Mouse (Mus musculus) liver, embryonic 15.5 days (tissue): ENCODE measurements around the gene Cers4. TPM values are rescaled to one million over a fixed set of nuclear protein-coding genes. Genes with fewer than 3 reads are reported as not detected.

Source experiments
- ATAC-seq: fragments of 200-750 bp; cut with Nextera tagmentation; 2 replicates; pipeline ENCODE4 v1.8.0; 2017; ENCODE audit warnings: moderate number of reproducible peaks, mild to moderate bottlenecking, moderate library complexity; ENCODE audit not compliant: insufficient read depth
- H3K27ac ChIP-seq: fragments of 300-500 bp; sonication (generic); replicated peaks from 2 replicates; pipeline ENCODE4 v1.5.1; 2015; ENCODE audit warnings: mild to moderate bottlenecking, inconsistent platforms
- H3K27me3 ChIP-seq: fragments of 300-500 bp; sonication (generic); 2 replicates; pipeline ENCODE4 v1.6.1; 2015; ENCODE audit warnings: mild to moderate bottlenecking, inconsistent platforms
- H3K36me3 ChIP-seq: fragments of 300-500 bp; sonication (generic); replicated peaks from 2 replicates; pipeline ENCODE4 v1.6.1; 2015; ENCODE audit warnings: moderate library complexity, mild to moderate bottlenecking, inconsistent platforms
- H3K4me1 ChIP-seq: fragments of 300-500 bp; sonication (generic); replicated peaks from 2 replicates; pipeline ENCODE4 v1.6.1; 2015; ENCODE audit warnings: inconsistent platforms
- H3K4me2 ChIP-seq: fragments of 300-500 bp; sonication (generic); 2 replicates; pipeline ENCODE4 v1.6.1; 2015; ENCODE audit warnings: moderate library complexity, mild to moderate bottlenecking, inconsistent platforms
- H3K4me3 ChIP-seq: fragments of 300-500 bp; sonication (generic); replicated peaks from 2 replicates; pipeline ENCODE4 v1.5.1; 2015; ENCODE audit warnings: mild to moderate bottlenecking, inconsistent platforms
- H3K9ac ChIP-seq: fragments of 300-500 bp; sonication (generic); 2 replicates; pipeline ENCODE4 v1.6.1; 2015; ENCODE audit warnings: moderate library complexity, mild to moderate bottlenecking, inconsistent platforms
- H3K9me3 ChIP-seq: fragments of 300-500 bp; sonication (generic); replicated peaks from 2 replicates; pipeline ENCODE4 v1.6.1; 2016; ENCODE audit warnings: inconsistent platforms
- WGBS: fragments of 180-500 bp; shearing (Covaris S2); methylation state at CpG from one replicate; pipeline ENCODE4 v1.1.7; 2015; ENCODE audit warnings: mixed read lengths; ENCODE audit not compliant: insufficient replicate concordance; 5-methylcytosine and 5-hydroxymethylcytosine counted together
- polyA plus RNA-seq: library from polyadenylated mRNA; unstranded; fragments of >200 nt; fragmentation: Nextera tagmentation; extraction: Ambion mirVana; gene quantifications from 2 replicates; pipeline ENCODE4 v1.2.1, GENCODE M21; 2015

The Cers4 gene
- 1.5 and 1.9 TPM in 2 replicates for polyA plus RNA-seq

DNA sequence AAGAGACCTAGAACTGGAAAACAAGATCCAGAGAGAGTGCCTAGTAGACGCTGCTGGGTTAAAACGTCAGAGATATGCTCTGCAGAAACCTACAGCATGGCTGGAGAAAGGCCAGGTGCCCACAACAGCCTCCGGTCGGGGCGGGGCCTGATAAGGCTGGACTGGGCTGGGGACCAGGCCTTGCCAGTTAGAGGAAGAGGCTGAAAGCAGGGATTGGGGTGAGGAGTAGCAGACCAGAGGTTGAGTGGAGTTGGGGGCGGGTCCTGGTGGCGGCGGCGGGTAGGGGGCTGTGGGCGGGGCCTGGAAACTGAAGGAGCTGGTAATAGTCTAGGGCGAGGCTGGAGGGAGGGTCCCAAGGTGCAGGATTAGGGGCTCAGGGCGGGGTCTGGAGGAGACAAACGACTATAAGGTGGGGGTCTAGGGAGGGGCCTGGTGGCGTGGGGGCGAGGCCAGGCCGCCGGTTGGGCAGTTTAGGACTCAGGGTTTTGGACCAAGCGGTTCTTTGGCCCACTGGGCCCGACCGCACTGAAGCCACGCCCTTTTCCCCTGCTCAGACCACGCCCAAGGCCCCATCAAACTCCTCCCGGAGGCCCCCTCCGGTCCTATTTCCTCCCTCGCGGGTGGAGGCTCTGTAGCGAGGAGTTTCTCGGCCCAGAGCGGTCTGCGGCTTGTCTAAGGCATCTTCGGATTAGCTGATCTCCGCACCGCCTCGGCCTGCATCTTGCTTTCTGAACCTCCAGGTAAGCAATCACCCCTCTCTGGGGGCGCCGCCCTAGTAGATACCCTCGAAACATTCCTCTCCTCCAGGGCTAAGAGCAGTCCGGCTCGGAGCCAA, at the start of gene Cers4:
Cers4 (plus strand) TSS at position 176 of the 835 bp plus-strand sequence.
- Histone ChIP-seq H3K9me3 (no peaks in the 10 kb centered on the region), H3K4me2 (peak within 1 kb of the TSS; percentile 66), H3K9ac (peak within 1 kb of the TSS; percentile 31; the same call in 1 of the 2 replicates), H3K27me3 (peaks cover 7% of the 10 kb centered on the region), H3K27ac (no peak within 1 kb of the TSS), H3K36me3 (no peaks in the 10 kb centered on the region), H3K4me1 (peaks cover 15% of the 10 kb centered on the region), H3K4me3 (peak within 1 kb of the TSS; percentile 50)
- WGBS: under 1% methylated on average over 39 of the region's 39 CpGs
- peak; percentile 85 for ATAC-seq

DNA sequence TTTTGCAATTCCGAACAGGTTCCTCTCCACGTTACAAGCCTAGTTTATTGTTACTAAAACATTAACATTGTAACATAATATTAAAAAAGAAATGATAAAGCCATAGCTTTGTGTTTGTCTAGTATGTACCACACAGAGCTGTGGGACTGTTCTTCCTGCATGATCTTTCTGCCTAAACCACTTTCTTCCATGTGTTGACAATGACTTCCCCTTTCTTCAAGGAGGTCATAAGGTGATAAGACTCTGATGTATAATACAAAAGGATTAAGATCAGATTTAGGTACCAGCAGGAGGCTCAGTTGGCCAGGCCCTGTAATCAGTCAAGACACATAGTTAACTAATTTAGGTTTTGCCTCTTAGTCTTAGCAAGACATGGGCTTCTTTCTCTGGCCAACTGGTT, 34.7 kb upstream of the Cers4 start:
- no peak for ATAC-seq
- no peaks in the 10 kb centered on the region for H3K36me3 ChIP-seq
- 70% methylated on average over 2 of the region's 2 CpGs for WGBS
- no peaks in the 10 kb centered on the region for H3K27me3 ChIP-seq
- H3K9ac ChIP-seq: no peak overlapping the region
- H3K4me1 ChIP-seq: no peaks in the 10 kb centered on the region
- no peak overlapping the region for H3K4me2 ChIP-seq
- no peaks in the 10 kb centered on the region for H3K9me3 ChIP-seq
- H3K27ac ChIP-seq: no peak overlapping the region
- H3K4me3 ChIP-seq: no peak overlapping the region

DNA sequence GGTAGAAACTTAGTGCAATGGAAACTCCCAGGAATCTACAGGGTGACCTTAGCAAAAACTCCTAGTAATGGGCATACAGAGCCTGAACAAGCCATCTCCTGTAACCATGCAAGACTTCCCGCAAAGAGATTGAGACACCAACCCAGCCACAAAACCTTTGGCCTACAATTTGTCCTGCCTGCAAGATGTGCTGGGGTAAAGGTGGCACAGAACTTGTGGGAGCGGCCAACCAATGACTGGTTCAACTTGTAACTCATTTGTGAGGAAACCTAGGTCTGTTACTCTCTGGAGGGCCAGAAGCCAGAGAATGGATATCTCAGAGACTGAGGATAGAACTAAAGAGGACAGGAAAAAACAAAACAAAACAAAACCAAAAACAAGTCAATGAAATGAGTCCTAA, 29.8 kb upstream of the Cers4 start:
- no peaks in the 10 kb centered on the region for H3K4me1 ChIP-seq
- H3K4me3 ChIP-seq: no peak overlapping the region
- no peak overlapping the region for H3K9ac ChIP-seq
- no peak overlapping the region for H3K27ac ChIP-seq
- 56% methylated on average over 2 of the region's 2 CpGs for WGBS
- ATAC-seq: no peak
- H3K36me3 ChIP-seq: no peaks in the 10 kb centered on the region
- no peaks in the 10 kb centered on the region for H3K9me3 ChIP-seq
- no peaks in the 10 kb centered on the region for H3K27me3 ChIP-seq
- no peak overlapping the region for H3K4me2 ChIP-seq

DNA sequence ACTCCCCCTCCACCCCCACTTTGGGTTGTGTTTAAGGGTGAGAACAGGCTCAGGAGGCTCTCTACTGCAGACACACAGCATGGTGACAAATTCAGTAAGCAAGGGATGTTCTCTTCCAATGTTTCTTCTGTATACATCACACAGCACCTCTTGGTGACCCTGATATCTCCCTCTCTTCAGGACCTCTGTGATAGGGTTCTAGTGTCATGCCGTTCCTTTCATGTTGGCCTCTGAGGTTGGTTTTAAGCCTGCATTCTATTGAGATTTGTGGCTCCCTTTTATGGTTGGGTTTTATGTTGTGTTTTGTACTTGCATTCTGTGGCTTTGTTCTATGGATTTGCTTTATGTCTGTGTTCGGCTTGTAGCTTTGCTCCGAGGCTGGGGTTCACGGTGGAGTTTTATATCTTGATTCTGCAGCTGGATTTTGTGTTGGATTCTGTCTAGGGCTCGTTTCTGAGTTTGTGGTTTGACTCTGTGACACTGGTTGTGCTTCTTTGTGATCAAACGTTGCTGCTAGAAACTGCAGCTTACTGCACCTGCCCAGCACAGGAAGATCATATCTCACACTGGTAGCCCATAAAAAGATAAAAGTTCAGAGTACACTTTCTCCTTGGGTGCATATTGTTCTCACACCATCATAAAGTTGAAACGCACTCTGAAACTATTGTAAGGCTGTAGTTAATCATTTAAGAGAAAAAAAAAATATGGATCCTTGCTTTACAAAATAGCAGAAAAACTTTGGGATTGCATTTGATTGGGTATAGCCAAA, 18.2 kb upstream of the Cers4 start:
- Histone ChIP-seq H3K4me1 (no peaks in the 10 kb centered on the region), H3K9me3 (no peaks in the 10 kb centered on the region), H3K27me3 (no peaks in the 10 kb centered on the region), H3K9ac (no peak overlapping the region), H3K4me2 (no peak overlapping the region), H3K27ac (no peak overlapping the region), H3K36me3 (no peaks in the 10 kb centered on the region), H3K4me3 (no peak overlapping the region)
- no peak for ATAC-seq
- WGBS: 53% methylated on average over 7 of the region's 7 CpGs

DNA sequence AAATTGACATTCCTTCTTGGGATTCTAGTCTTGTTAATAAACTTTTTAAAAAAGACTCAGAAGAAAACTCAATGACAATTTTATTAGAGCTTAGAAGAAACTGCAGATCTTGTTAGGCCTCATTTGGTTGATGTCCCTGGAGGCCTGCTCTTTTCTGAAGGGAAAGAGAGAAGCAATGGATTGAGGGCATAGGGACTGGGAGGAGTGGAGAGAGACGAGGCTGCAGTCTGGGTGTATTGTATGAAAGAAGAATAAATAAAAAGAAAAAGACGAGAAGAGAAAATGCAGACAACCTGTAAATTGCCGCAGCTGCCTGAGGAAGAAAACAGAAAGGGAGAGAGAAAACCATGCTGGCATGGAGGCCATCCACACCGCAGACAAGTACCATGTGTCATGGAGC, 11.7 kb upstream of the Cers4 start:
- ATAC-seq: no peak
- Histone ChIP-seq H3K9ac (no peak overlapping the region), H3K4me2 (no peak overlapping the region), H3K9me3 (no peaks in the 10 kb centered on the region), H3K4me1 (no peaks in the 10 kb centered on the region), H3K27ac (no peak overlapping the region), H3K36me3 (no peaks in the 10 kb centered on the region), H3K4me3 (no peak overlapping the region), H3K27me3 (no peaks in the 10 kb centered on the region)
- WGBS: 64% methylated on average over 4 of the region's 4 CpGs

DNA sequence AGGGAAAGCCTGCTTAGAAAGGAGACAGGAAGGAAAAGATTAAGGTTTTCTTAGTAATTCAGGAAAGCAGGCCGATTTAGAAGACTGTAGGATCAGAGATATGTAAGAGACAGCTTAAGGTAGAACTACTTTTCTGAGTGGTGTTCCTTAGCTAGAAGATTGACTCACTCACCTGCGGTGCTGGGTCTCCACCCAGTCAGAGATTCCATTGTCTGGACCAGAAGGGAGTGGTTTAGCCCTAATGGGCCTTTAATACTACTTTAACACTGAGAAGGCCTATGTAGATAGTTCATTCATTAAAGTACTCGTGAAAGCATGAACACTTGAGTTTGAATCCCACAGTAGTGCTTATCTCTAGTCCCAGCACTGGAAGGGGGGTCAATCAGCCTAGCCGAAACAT, 11.2 kb upstream of the Cers4 start:
- no peaks in the 10 kb centered on the region for H3K4me1 ChIP-seq
- H3K36me3 ChIP-seq: no peaks in the 10 kb centered on the region
- WGBS: 45% methylated on average over 4 of the region's 4 CpGs
- no peaks in the 10 kb centered on the region for H3K27me3 ChIP-seq
- H3K4me2 ChIP-seq: no peak overlapping the region
- no peak overlapping the region for H3K4me3 ChIP-seq
- no peak overlapping the region for H3K27ac ChIP-seq
- no peaks in the 10 kb centered on the region for H3K9me3 ChIP-seq
- ATAC-seq: no peak
- no peak overlapping the region for H3K9ac ChIP-seq

DNA sequence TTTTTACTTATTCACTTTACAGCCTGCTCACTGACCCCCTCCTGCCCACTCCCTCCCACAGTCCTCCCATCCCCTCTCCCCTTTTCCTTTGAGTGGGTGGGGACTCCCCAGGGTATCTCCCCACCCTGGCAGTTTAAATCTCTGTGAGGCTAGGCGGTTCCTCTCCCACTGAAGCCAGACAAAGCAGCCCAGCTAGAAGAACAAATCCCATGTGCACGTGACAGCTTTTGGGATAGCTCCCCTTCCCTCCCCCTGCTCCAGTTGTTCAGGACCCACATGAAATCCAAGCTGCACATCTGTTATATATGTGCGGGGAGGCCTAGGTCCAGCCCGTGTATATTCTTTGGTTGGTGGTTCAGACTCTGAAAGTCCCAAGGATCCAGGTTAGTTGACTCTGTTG, 10.3 kb upstream of the Cers4 start:
- Histone ChIP-seq H3K4me1 (no peaks in the 10 kb centered on the region), H3K27ac (no peak overlapping the region), H3K27me3 (no peaks in the 10 kb centered on the region), H3K9me3 (no peaks in the 10 kb centered on the region), H3K4me3 (no peak overlapping the region), H3K9ac (no peak overlapping the region), H3K4me2 (no peak overlapping the region), H3K36me3 (no peaks in the 10 kb centered on the region)
- ATAC-seq: no peak
- 59% methylated on average over 4 of the region's 4 CpGs for WGBS

DNA sequence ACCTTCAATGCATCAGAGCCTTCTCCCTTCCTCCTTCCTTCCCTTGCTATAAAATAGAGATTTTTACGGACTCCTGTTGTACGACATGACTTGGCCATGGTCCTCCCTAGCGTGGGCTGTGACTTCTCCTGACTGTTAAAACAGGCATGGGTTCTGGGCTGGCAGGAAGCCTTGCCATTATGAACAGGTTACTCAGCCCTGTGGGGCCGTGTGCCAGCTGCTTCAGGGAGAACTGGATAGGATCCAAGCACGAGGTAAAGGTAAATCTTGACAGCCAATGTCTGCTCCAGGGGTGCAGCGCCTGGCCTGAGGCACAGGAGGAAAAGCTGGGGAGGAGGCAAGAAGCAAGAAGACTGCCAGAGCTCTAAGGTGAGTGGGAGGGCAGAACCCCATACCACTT, 9.5 kb upstream of the Cers4 start:
- Histone ChIP-seq H3K27ac (no peak overlapping the region), H3K4me3 (no peak overlapping the region), H3K9me3 (no peaks in the 10 kb centered on the region), H3K36me3 (no peaks in the 10 kb centered on the region), H3K4me1 (no peaks in the 10 kb centered on the region), H3K27me3 (no peaks in the 10 kb centered on the region), H3K9ac (no peak overlapping the region), H3K4me2 (no peak overlapping the region)
- ATAC-seq: no peak
- 58% methylated on average over 6 of the region's 6 CpGs for WGBS

DNA sequence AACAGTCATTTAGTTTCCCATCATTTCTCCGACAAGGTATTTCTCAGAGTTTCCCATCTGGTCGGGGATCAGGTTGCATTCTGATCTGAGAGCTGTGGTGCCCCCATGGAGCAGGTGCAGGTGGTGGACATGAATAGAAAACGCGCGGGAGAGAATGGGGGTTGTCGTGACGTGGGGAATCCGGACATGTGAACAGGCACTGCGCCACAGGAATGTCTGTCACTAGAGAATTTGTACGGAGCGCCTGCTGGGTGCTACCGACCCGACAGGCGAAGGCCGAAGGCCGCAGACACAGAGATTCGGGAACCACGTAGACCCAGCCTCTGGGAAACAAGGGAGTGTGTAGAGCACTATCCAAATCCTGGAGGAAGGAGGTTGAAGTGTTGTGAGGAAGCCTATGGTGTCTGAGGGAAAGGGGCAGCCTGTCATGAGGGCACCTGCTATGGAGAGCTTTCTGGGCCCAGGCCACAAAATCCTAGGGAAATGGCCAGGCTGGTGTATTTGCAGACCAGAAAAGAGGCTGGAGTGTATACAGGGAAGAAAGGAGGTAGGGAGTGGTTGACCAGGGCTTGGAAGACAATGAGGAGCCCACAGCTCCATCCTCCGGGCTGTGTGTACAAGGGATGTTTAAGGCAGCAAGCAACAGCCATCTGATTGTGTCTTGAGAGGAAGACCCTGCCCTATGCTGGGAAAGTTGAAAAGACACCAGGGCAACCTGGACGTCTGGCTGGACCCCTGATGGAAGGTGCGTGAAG, 1.0 kb downstream of the Cers4 start:
- Histone ChIP-seq H3K9me3 (no peaks in the 10 kb centered on the region), H3K4me3 (peak overlapping the region; percentile 50), H3K4me1 (peaks cover 15% of the 10 kb centered on the region), H3K27me3 (peaks cover 7% of the 10 kb centered on the region), H3K27ac (no peak overlapping the region), H3K36me3 (no peaks in the 10 kb centered on the region), H3K9ac (peak overlapping the region; percentile 31; the same call in 1 of the 2 replicates), H3K4me2 (peak overlapping the region; percentile 66)
- ATAC-seq: 0 out of 2 replicates have a peak, but pooled peaks have one; percentile 19
- 6% methylated on average over 21 of the region's 21 CpGs for WGBS

DNA sequence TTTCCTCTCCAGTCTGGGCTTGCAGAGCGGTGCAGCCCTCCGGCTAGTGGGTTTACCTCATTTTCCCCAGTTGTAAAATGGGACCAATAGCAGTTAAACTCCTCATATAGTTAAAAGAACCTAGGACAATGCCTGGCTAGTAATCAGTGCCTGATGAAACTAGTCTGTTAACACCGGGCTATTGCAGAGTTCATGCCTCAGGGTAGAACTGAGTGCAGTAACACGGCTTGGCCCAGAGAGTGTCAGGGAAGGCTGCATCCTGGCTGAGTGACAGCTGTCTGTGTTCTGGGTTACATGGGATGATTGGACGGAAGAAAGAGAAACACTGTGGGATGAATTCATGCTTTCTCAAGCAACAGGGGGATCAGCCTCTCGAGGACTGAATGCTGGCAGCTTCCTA, 3.1 kb downstream of the Cers4 start:
- Histone ChIP-seq H3K9ac (no peak overlapping the region), H3K4me2 (no peak overlapping the region)
- WGBS: 61% methylated on average over 6 of the region's 6 CpGs

DNA sequence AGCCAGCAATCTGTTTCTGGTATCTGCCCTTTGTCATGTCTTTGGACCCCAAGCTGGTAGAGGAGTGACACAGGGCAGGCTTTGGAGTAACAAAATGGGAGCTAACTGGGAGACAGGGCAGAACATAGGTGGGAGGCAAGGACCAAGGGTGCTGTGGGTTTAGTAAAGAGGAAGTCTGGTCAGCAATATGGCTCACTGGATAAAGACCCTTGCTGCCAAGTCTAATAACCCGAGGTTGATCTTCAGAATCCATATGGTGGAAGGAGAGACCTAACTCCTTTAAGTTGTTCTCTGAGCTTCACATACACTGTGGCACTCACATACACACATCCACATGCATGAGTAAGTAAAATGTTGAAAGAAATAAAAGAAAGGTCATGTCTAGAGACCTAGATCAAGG, 4.8 kb downstream of the Cers4 start:
- no peaks in the 10 kb centered on the region for H3K36me3 ChIP-seq
- H3K27ac ChIP-seq: no peak overlapping the region
- H3K9ac ChIP-seq: no peak overlapping the region
- no peak overlapping the region for H3K4me2 ChIP-seq
- peaks cover 14% of the 10 kb centered on the region for H3K4me1 ChIP-seq
- H3K9me3 ChIP-seq: no peaks in the 10 kb centered on the region
- 9% methylated on average over 1 of the region's 1 CpGs for WGBS
- H3K4me3 ChIP-seq: no peak overlapping the region
- H3K27me3 ChIP-seq: peaks cover 7% of the 10 kb centered on the region
- ATAC-seq: no peak

More for the DNA sequence above, 3.1 kb downstream of the Cers4 start:
- Histone ChIP-seq H3K9me3 (no peaks in the 10 kb centered on the region), H3K4me3 (no peak overlapping the region), H3K36me3 (no peaks in the 10 kb centered on the region), H3K27ac (no peak overlapping the region), H3K27me3 (peaks cover 7% of the 10 kb centered on the region), H3K4me1 (peaks cover 15% of the 10 kb centered on the region)
- no peak for ATAC-seq
